Mouse (Mus musculus) monocyte, adult 5-6 weeks (primary cell): ENCODE measurements around the gene Sh3d21. TPM values are rescaled to one million over a fixed set of nuclear protein-coding genes. Genes with fewer than 3 reads are reported as not detected.

Experiments used
- total RNA-seq: library from RNA; stranded (forward); fragments of 200-1000, 200-491, 200-594 nt; gene quantifications from 3 replicates; pipeline ENCODE4 v1.2.3, GENCODE M21; 2017

The Sh3d21 gene
- total RNA-seq, 1 experiment from 2014 or later, result not detected

Other genes starting within 250 kb of the Sh3d21 start
- 57.1 to 78.5 TPM (median 70.8 TPM) in 3 replicates for gene Csf3r, start 138.9 kb downstream of the Sh3d21 start, total RNA-seq
- gene Mrps15, start 116.6 kb downstream of the Sh3d21 start, total RNA-seq, result 20.1 to 47.3 TPM (median 29.8 TPM) in 3 replicates
- gene Oscp1, start 104.9 kb downstream of the Sh3d21 start, total RNA-seq, result 0.10 to 0.21 TPM (median 0.19 TPM) in 3 replicates
- 14.4 to 20.7 TPM (median 16.1 TPM) in 3 replicates for gene Lsm10, start 66.9 kb downstream of the Sh3d21 start, total RNA-seq
- gene Stk40, start 59.5 kb downstream of the Sh3d21 start, total RNA-seq, result 37.1 to 68.5 TPM (median 61.2 TPM) in 3 replicates
- gene Eva1b, start 15.7 kb downstream of the Sh3d21 start, total RNA-seq, result 1.2 to 2.6 TPM (median 2.5 TPM) in 3 replicates
- 431 to 662 TPM (median 493 TPM) in 3 replicates for gene Thrap3, start 39.3 kb upstream of the Sh3d21 start, total RNA-seq
- 103 to 151 TPM (median 107 TPM) in 3 replicates for gene Map7d1, start 92.9 kb upstream of the Sh3d21 start, total RNA-seq
- gene Trappc3, start 98.8 kb upstream of the Sh3d21 start, total RNA-seq, result 46.3 to 53.6 TPM (median 51.4 TPM) in 3 replicates
- 1.5 to 3.7 TPM (median 1.8 TPM) in 3 replicates for gene Col8a2, start 123.3 kb upstream of the Sh3d21 start, total RNA-seq
- 15.0 to 25.8 TPM (median 21.0 TPM) in 3 replicates for gene Adprhl2, start 158.2 kb upstream of the Sh3d21 start, total RNA-seq
- not detected in 3 replicates for gene Tekt2, start 162.2 kb upstream of the Sh3d21 start, total RNA-seq